Mouse (Mus musculus) CH12.LX (cell line): ENCODE data around the gene Gm20388. TPM values are rescaled to one million over a fixed set of nuclear protein-coding genes. Genes with fewer than 3 reads are reported as not detected.
A peak's percentile ranks its signal among the peaks of the same experiment; 100 is the strongest.

Experiments used
- DNase-seq: peaks from one replicate; pipeline ENCODE4 v3.0.0-alpha.2; 2013; ENCODE audit errors: extremely low read depth
- H3K27ac ChIP-seq: 2 replicates; pipeline ENCODE4 v1.5.1; 2012; ENCODE audit warnings: low read depth, mild to moderate bottlenecking, control low read depth, moderate library complexity; ENCODE audit not compliant: insufficient read depth
- H3K27me3 ChIP-seq: replicated peaks from 2 replicates; pipeline ENCODE3; 2012; ENCODE audit warnings: inconsistent platforms
- H3K36me3 ChIP-seq, 2 experiments: replicated peaks in 1 of 2; 2 replicates each; pipeline versions ENCODE3 to v1.6.1; 2012; ENCODE audit warnings: inconsistent platforms in 1 of 2, low read length in 1 of 2, mild to moderate bottlenecking in 1 of 2, mixed read lengths in 1 of 2, moderate library complexity in 1 of 2; ENCODE audit not compliant: control insufficient read depth in 1 of 2, insufficient read depth in 1 of 2
- H3K4me1 ChIP-seq, 2 experiments: 2 replicates each; pipeline ENCODE4 v1.6.1; 2012; ENCODE audit warnings: inconsistent platforms in 1 of 2, moderate library complexity in 1 of 2; ENCODE audit not compliant: insufficient read depth in 2 of 2, control insufficient read depth in 1 of 2
- H3K4me2 ChIP-seq: 2 replicates; pipeline ENCODE4 v1.6.1; 2012; ENCODE audit warnings: low read depth, mild to moderate bottlenecking, control low read depth; ENCODE audit not compliant: poor library complexity, insufficient read depth, severe bottlenecking
- H3K4me3 ChIP-seq, 3 experiments: fragments of 150-350 bp in 1 of 3; sonication (generic) in 1 of 3; replicated peaks in 1 of 3; 2 replicates each; pipeline versions ENCODE3 to v1.5.1; 2011 to 2012; ENCODE audit warnings: low read depth in 2 of 3, low read length in 2 of 3, mild to moderate bottlenecking in 2 of 3, moderate library complexity in 2 of 3, control low read depth in 1 of 3, improper control_type of control experiment in 1 of 3, inconsistent platforms in 1 of 3, mixed read lengths in 1 of 3; ENCODE audit not compliant: poor library complexity in 1 of 3
- H3K79me2 ChIP-seq: replicated peaks from 2 replicates; pipeline ENCODE4 v1.6.1; 2012; ENCODE audit warnings: mild to moderate bottlenecking, moderate library complexity; ENCODE audit not compliant: control insufficient read depth, poor library complexity, insufficient read depth, severe bottlenecking; ENCODE audit errors: extremely low read depth
- H3K9ac ChIP-seq: 2 replicates; pipeline ENCODE4 v1.6.1; 2012; ENCODE audit warnings: low read depth, mild to moderate bottlenecking, control low read depth, moderate library complexity; ENCODE audit not compliant: insufficient read depth
- H3K9me3 ChIP-seq: replicated peaks from 2 replicates; pipeline ENCODE3; 2012; ENCODE audit warnings: low read length, inconsistent platforms, mixed read lengths
- CTCF ChIP-seq, 2 experiments: IDR thresholded peaks in 1 of 2; conservative IDR thresholded peaks in 1 of 2; 2 replicates each; pipeline ENCODE4 v1.5.1; 2011 to 2012; ENCODE audit warnings: low read depth in 2 of 2, low read length in 2 of 2, improper control_type of control experiment in 1 of 2, inconsistent platforms in 1 of 2, mild to moderate bottlenecking in 1 of 2, moderate library complexity in 1 of 2
- ELF1 ChIP-seq: IDR thresholded peaks from 2 replicates; pipeline ENCODE4 v1.6.1; 2014; ENCODE audit warnings: low read depth, mild to moderate bottlenecking, inconsistent platforms, low read length, improper control_type of control experiment
- ETS1 ChIP-seq: conservative IDR thresholded peaks from 2 replicates; pipeline ENCODE4 v1.6.1; 2012; ENCODE audit warnings: low read depth, mild to moderate bottlenecking, inconsistent platforms, low read length, improper control_type of control experiment, moderate library complexity
- HCFC1 ChIP-seq: IDR thresholded peaks from 2 replicates; pipeline ENCODE4 v1.6.1; 2012; ENCODE audit warnings: low read depth, mild to moderate bottlenecking, inconsistent platforms, low read length, improper control_type of control experiment
- JUN ChIP-seq: IDR thresholded peaks from 2 replicates; pipeline ENCODE4 v1.6.1; 2011; ENCODE audit warnings: low read depth, mild to moderate bottlenecking, low read length, improper control_type of control experiment, moderate library complexity; ENCODE audit not compliant: insufficient read depth
- KAT2A ChIP-seq: IDR thresholded peaks from 2 replicates; pipeline ENCODE4 v1.6.1; 2012; ENCODE audit warnings: low read length, improper control_type of control experiment, inconsistent platforms; ENCODE audit not compliant: insufficient replicate concordance
- MAFK ChIP-seq: IDR thresholded peaks from 2 replicates; pipeline ENCODE4 v1.6.1; 2011; ENCODE audit warnings: low read length, improper control_type of control experiment; ENCODE audit not compliant: insufficient replicate concordance
- MEF2A ChIP-seq: IDR thresholded peaks from 2 replicates; pipeline ENCODE4 v1.6.1; 2014; ENCODE audit warnings: low read depth, mild to moderate bottlenecking, inconsistent platforms, low read length, improper control_type of control experiment, borderline replicate concordance
- MYC ChIP-seq: IDR thresholded peaks from 2 replicates; pipeline ENCODE4 v1.6.1; 2011; ENCODE audit warnings: low read depth, mild to moderate bottlenecking, improper control_type of control experiment, low read length
- NRF1 ChIP-seq: IDR thresholded peaks from 2 replicates; pipeline ENCODE4 v1.6.1; 2014; ENCODE audit warnings: low read depth, mild to moderate bottlenecking, inconsistent platforms, low read length, improper control_type of control experiment, moderate library complexity
- POLR2AphosphoS2 ChIP-seq: IDR thresholded peaks from 2 replicates; pipeline ENCODE4 v1.6.1; 2011; ENCODE audit warnings: low read depth, low read length, improper control_type of control experiment
- RAD21 ChIP-seq: IDR thresholded peaks from 2 replicates; pipeline ENCODE4 v1.6.1; 2011; ENCODE audit warnings: low read depth, mild to moderate bottlenecking, low read length, improper control_type of control experiment, moderate library complexity
- SMC3 ChIP-seq: IDR thresholded peaks from 2 replicates; pipeline ENCODE4 v1.6.1; 2011; ENCODE audit warnings: low read depth, low read length, improper control_type of control experiment
- TCF12 ChIP-seq: IDR thresholded peaks from 2 replicates; pipeline ENCODE4 v1.6.1; 2014; ENCODE audit warnings: low read depth, mild to moderate bottlenecking, inconsistent platforms, low read length, improper control_type of control experiment
- dilution Hi-C: fragments of 300-500 bp; cut with MboI; formaldehyde crosslinking; loops from 2 replicates; pipeline ENCODE4 v1.14.3; 2020; ENCODE audit warnings: low sequenced_read_pairs; ENCODE audit not compliant: extremely low pct_unique_long_range_greater_than_20kb, extremely low pct_ligation_motif_present
- in situ Hi-C: fragments of 300-500 bp; cut with MboI; formaldehyde crosslinking; loops from 3 replicates; pipeline ENCODE4 v1.14.3; 2019; ENCODE audit warnings: low sequenced_read_pairs, low pct_ligation_motif_present, low pct_unique_long_range_greater_than_20kb, mixed read lengths
- polyA plus RNA-seq: library from polyadenylated mRNA; unstranded; fragments of >175 nt; gene quantifications from 2 replicates; pipeline ENCODE4 v1.2.1, GENCODE M21; 2012; ENCODE audit warnings: low read depth; ENCODE audit not compliant: insufficient read length
- total RNA-seq, 2 experiments: library from RNA; depleted of rRNA; stranded (reverse); fragments of 300-350 nt in 1 of 2; fragments of >200 nt in 1 of 2; gene quantifications; 2 replicates each; pipeline ENCODE4 v1.2.3; 2012 to 2014

The Gm20388 gene
- total and polyA plus RNA-seq, 3 experiments: 14.8 to 26.3 (median 22.2) TPM

DNA sequence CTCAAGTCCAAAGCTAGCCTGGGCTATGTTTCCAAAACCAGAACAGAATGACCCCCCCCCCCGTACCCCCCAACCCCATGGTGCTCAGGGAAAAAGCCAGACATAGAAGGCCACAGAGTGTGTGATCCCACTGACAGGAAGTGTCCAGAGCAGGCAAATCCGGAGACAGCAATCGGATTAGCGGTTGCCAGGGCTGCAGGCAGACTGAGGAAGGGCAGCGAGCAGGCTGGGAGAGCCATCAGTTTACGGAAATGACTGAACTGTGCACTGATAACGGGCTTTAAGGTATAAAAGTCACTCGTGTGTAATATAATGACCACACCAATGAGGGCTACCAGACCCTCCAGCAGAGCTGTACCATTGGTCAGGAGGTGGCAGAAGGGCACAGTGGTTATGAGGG lies 730.6 kb downstream of the Gm20388 start:
- no peak overlapping the region for H3K27ac ChIP-seq
- H3K4me3 ChIP-seq: no peak overlapping the region
- H3K79me2 ChIP-seq: no peaks in the 10 kb centered on the region
- H3K4me1 ChIP-seq: no peaks in the 10 kb centered on the region
- no peaks in the 10 kb centered on the region for H3K9me3 ChIP-seq
- H3K36me3 ChIP-seq: no peaks in the 10 kb centered on the region
- dilution Hi-C loops: no loop called here
- in situ Hi-C loops: no loop called here
- H3K4me2 ChIP-seq: no peak overlapping the region
- TF ChIP-seq KAT2A: no peak
- TF ChIP-seq RAD21: no peak
- no peak for TF ChIP-seq POLR2AphosphoS2
- DNase-seq: no peak
- H3K27me3 ChIP-seq: peaks cover 4% of the 10 kb centered on the region
- no peak overlapping the region for H3K9ac ChIP-seq

DNA sequence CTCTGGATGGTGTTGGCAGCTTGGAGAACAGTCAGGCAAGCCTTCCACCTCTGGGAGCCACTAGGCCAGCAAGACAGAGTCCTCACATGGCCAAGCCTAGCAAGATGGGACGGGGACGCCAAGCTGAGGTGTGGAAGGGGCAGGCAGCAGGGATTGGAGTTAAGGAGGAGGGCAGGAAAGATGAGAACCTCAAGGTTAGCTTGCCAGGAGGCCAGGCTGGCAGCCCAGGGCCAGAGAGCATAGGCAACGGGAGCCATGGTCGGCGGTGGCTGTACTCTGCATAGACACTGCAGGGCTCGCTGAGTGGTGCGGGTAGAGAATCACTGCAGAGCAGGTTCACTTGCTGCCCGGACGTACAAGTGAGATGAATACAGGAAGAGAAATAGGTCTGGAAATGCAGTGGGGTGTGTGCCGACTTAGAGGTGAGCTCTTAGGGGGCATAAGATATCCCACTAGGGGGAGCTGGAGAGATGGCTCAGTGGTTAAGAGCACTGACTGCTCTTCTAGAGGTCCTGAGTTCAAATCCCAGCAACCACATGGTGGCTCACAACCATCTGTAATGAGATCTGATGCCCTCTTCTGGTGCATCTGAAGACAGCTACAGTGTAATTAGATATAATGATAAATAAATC lies 731.5 kb downstream of the Gm20388 start:
- Histone ChIP-seq H3K9ac (no peak overlapping the region), H3K36me3 (no peaks in the 10 kb centered on the region), H3K27me3 (no peaks in the 10 kb centered on the region), H3K27ac (no peak overlapping the region)
- dilution Hi-C loops: no loop called here
- peak; percentile 12 for DNase-seq
- TF ChIP-seq CTCF (conservative IDR thresholded peaks at IDR 0.05 in 1 of 2, IDR thresholded peaks at IDR 0.05 in 1 of 2; ENCODE audit: low read depth in 2 of 2, low read length in 2 of 2) (peak in 1 of 2 experiments; percentile 12; a peak in 1 of 4 replicates), MYC (no peak), MAFK (no peak)
- TF ChIP-seq, all 38 proteins: peak for 1
- Histone ChIP-seq H3K4me1 (no peaks in the 10 kb centered on the region), H3K4me3 (no peak overlapping the region), H3K4me2 (no peak overlapping the region), H3K79me2 (no peaks in the 10 kb centered on the region), H3K9me3 (no peaks in the 10 kb centered on the region)
- in situ Hi-C loops: no loop called here

DNA sequence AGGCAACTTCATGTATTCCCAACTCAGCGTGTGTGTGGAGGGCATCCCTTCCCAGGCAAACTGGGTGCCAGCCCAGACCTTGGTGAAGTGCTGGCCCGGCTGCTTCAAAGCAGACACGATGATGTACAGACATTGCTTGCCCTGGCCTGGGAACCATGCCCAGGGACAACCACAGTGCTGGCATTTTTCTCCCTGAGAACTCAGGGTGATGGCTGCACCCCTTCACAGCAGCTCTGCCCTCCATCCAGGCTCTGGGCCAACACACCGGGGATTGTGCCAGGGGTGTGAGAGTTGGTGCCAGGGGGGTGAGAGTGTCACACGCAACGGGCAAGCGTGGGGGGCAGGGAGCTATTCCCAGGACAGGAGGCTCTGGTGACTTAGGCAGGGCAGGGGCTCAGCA lies 734.0 kb downstream of the Gm20388 start:
- in situ Hi-C loops (no loop called here), dilution Hi-C loops (no loop called here)
- H3K27me3 ChIP-seq: no peaks in the 10 kb centered on the region
- H3K27ac ChIP-seq: no peak overlapping the region
- no peak for DNase-seq
- no peaks in the 10 kb centered on the region for H3K79me2 ChIP-seq
- no peak overlapping the region for H3K4me2 ChIP-seq
- H3K9ac ChIP-seq: no peak overlapping the region
- no peaks in the 10 kb centered on the region for H3K4me1 ChIP-seq
- no peak overlapping the region for H3K4me3 ChIP-seq
- no peaks in the 10 kb centered on the region for H3K9me3 ChIP-seq
- H3K36me3 ChIP-seq: peaks cover 0 to 10% of the 10 kb centered on the region in 2 experiments
- TF ChIP-seq NRF1 (no peak), SMC3 (no peak), KAT2A (no peak), CTCF (conservative IDR thresholded peaks at IDR 0.05 in 1 of 2, IDR thresholded peaks at IDR 0.05 in 1 of 2; ENCODE audit: low read depth in 2 of 2, low read length in 2 of 2) (no peak), HCFC1 (no peak), ETS1 (no peak), TCF12 (no peak), MEF2A (no peak), ELF1 (no peak), JUN (no peak)
